Mouse (Mus musculus) lung, postnatal 0 days (tissue): Measurements from ENCODE around the gene Calhm1.

Experiments
- CTCF ChIP-seq: IDR thresholded peaks from 2 replicates; pipeline ENCODE4 v1.5.1; 2016; ENCODE audit warnings: antibody characterized with exemption, mild to moderate bottlenecking
- EP300 ChIP-seq: IDR thresholded peaks from 2 replicates; pipeline ENCODE4 v1.6.1; 2016; ENCODE audit warnings: antibody characterized with exemption, mild to moderate bottlenecking, control low read depth

DNA sequence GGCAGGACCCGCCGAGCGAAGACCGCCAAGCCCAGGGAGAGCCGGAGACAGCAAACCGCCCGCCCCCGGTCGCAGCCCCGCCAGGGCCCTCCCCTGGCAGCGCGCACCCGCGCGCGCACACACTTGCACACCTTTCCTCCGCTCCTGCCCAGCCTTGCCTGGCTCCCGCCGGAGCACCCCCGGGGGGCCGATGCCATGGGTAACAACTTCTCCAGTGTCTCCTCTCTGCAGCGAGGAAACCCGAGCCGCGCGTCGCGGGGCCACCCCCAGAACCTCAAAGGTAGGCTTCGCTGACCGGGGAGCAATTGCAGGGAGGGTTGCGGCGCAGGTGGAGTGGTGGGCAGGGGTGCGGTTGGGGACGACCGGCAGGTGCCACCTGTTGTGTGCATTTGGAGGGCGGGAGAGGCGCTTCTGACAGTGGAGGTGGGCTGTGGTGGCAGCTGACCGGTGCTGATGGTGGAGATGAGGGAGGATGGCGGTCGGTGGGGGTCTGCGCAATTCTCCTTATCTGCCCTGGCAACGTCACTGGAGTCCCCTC, 35.3 kb upstream of the Calhm1 start:
- TF ChIP-seq CTCF (no peak), EP300 (no peak)
